Mouse (Mus musculus) sigmoid colon, adult 10 weeks (tissue): ENCODE data around the gene Oosp2. TPM values are rescaled to one million over a fixed set of nuclear protein-coding genes. Genes with fewer than 3 reads are reported as not detected.

Source experiments
- polyA plus RNA-seq: library from polyadenylated mRNA; stranded (reverse); fragments of 350-450 nt; fragmentation: Illumina TruSeq; extraction: RNeasy Lipid Tissue Mini Kit (QIAGEN cat#74804); gene quantifications from one replicate; pipeline ENCODE4 v1.2.3, GENCODE M21; 2014; ENCODE audit warnings: low read depth, low replicate concordance

Oosp2 gene
- not detected for polyA plus RNA-seq

GRCm38 (mm10) chr19:11660459-11660858 is at the start of gene Oosp2:
Oosp2 (minus strand) TSS chr19:11660559.

GRCm38 (mm10) chr19:11696755-11697154 is 36.4 kb upstream of the Oosp2 start, which contains the start of gene Oosp3:
Oosp3 (plus strand) TSS chr19:11697055.

DNA sequence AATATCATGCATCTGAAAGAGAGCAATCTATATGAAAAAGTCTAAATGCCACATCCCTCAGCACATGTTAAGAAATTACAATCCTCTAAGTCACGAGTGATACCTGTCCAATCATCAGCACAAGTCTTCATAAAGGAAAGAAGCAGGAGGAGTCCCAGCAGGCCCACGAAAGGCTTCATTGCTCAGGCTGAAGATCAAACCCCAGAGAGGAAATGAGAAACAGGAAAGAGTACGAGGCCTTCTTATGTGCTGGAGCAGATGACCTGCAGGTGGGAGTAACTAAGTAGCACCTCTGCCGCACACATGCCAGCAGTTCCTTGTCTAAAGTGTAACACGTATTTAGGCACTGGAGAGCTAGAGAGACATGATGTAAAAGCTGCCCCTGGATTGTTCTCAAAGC is 30.5 kb upstream of the Oosp2 start, which contains the start of gene Oosp1:
Gene Oosp1 (minus strand): TSS at position 312 of the 400 bp plus-strand sequence.

GRCm38 (mm10) chr19:11640732-11641131 is 19.6 kb downstream of the Oosp2 start, which contains the start of gene Ms4a3:
Ms4a3 (minus strand) TSS chr19:11640851.

GRCm38 (mm10) chr19:11623551-11623950 is 36.8 kb downstream of the Oosp2 start, which contains the start of gene Ms4a2:
Ms4a2 (minus strand) TSS chr19:11623719.

DNA sequence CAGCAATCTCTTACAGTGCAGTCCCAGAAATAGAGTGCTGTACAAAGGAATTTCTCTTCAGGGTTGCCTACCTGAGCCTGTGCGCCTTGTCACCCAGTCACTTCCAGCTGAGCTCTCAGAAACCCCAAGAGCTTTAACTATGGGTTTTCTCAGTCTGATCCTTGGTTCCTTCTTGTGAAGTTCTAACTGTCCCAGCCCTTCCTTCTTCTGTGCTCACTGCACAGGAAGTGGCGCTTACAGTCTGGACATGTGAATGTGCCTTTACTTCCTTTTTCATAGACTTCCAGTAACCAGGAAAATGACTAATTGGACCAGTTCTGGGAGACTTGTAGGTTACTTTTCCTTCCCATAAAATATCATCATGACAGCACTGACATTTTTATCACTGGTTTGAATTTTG is 55.8 kb downstream of the Oosp2 start, which contains the start of gene Ms4a6d:
Gene Ms4a6d (minus strand): TSS at position 247 of the 400 bp plus-strand sequence.

Other genes starting within 250 kb of the Oosp2 start
- 19.9 TPM for gene Ms4a4b, start 217.0 kb downstream of the Oosp2 start, polyA plus RNA-seq
- 28.8 TPM for gene Ms4a6c, start 191.2 kb downstream of the Oosp2 start, polyA plus RNA-seq
- gene Gm8369, start 174.6 kb downstream of the Oosp2 start, polyA plus RNA-seq, result 12.7 TPM
- 23.9 TPM for gene Ms4a6b, start 144.0 kb downstream of the Oosp2 start, polyA plus RNA-seq
- 47.9 TPM for gene Ms4a4d, start 123.8 kb downstream of the Oosp2 start, polyA plus RNA-seq
- 10.4 TPM for gene Ms4a6d, start 55.7 kb downstream of the Oosp2 start, polyA plus RNA-seq
- gene Ms4a2, start 36.8 kb downstream of the Oosp2 start, polyA plus RNA-seq, result 0.41 TPM
- not detected for gene Ms4a3, start 19.7 kb downstream of the Oosp2 start, polyA plus RNA-seq
- 0.66 TPM for gene Oosp1, start 30.6 kb upstream of the Oosp2 start, polyA plus RNA-seq
- not detected for gene Oosp3, start 36.5 kb upstream of the Oosp2 start, polyA plus RNA-seq
- gene Gif, start 87.0 kb upstream of the Oosp2 start, polyA plus RNA-seq, result not detected
- gene Mrpl16, start 109.8 kb upstream of the Oosp2 start, polyA plus RNA-seq, result 17.5 TPM
- 87.6 TPM for gene Stx3, start 158.8 kb upstream of the Oosp2 start, polyA plus RNA-seq
- not detected for gene Olfr1417, start 178.7 kb upstream of the Oosp2 start, polyA plus RNA-seq
- not detected for gene Olfr1418, start 200.5 kb upstream of the Oosp2 start, polyA plus RNA-seq
- not detected for gene Olfr1419, start 214.5 kb upstream of the Oosp2 start, polyA plus RNA-seq
- gene Olfr1420, start 226.0 kb upstream of the Oosp2 start, polyA plus RNA-seq, result not detected